Mouse (Mus musculus): ENCODE results near the gene Foxk1.

Gene Foxk1

DNA sequence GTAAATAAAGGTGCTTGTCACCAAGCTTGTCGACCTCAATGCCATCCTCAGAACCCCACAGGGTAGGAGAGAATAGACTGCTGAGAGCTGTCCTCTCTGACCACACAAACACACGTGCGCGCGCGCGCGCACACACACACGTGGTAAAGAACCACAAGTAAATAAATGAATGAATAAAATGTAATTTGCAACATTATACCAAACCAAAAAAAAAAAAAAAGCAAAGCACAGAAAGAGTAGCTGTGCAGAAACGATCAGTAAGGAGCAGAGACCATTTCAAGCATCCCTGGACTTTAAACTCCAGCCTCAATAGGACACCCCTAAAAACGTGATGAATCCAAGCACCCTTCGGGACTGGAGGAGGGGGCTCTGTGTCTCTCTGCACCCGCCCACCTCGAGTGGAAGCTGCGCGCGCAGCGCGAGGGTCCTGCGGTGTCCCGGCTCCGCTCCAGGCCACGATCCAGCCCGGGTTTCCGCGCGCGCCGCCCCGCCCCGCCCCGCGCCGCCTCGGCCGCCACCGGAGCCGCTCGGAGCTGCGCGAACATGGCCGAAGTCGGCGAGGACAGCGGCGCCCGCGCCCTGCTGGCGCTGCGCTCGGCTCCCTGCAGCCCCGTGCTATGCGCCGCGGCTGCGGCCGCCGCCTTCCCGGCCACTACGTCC, at the start of gene Foxk1:
Gene Foxk1 (plus strand): TSS at position 517 of the 660 bp plus-strand sequence.
- DNase-seq (ENCODE audit: low read depth, low spot score): peak; percentile 83

DNA sequence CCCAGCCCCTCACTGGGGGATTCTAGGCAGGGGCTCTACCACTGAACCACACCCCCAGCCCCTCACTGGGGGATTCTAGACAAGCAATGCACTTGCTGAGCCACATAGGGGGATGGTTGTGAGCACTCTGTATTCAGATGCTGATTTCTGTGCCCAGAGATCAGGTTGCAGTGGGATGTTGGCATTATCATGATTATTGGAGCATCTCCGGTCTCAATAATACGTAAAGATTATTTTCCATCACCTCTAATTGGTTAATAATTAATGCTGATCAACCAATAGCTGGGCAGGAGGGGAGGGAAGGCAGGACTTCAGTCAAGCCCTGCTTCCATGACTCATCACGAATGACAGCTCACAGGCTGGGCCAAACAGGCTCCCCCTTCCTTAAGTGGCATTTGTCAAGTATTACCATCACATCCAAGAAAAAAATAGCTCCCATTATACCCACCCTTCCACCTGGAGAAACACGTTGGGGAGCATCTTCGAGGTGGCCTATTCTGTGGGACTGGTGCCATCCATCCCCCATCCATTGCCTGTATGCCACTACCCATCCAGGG, 48.9 kb upstream of the Foxk1 start:
- DNase-seq (ENCODE audit: low read depth, low spot score): peak; percentile 70

DNA sequence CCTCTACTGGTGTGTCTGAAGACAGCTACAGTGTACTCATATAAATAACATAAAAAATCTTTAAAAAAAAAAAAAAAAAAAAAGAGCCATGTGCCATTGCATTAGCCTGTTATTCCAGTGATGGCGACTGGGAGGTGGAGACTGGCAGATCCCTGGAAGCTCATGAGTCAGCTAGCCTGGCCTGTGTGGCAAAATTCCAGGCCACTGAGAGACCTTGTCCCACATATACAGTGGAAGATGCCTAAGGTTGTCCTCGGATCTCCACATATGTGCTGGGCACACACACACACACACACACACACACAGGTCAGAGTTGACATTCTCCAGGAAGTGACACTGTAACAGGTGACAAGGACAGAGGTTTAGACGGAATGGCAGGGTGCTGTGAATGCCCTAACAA, 46.2 kb upstream of the Foxk1 start:
- DNase-seq (ENCODE audit: low read depth, low spot score): no peak

DNA sequence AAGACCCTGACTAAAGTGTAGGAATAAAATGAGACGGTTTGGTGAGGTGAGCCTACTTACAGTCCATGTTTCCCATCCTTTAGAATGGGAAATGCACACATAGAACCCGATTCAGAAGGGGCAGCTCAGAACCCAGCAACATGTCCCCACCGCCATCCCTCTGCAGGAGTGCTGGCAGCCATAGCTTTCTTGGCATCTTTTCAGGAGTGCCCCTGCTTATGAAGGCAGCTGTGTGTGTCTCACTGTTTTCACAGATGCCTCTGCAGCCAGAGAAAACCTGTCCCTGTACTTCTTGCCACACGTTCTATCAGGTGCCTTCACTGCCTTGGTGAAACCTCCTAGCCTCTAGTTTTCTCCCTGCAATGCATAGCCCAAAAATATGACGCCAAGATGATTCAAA, 40.1 kb upstream of the Foxk1 start:
- DNase-seq (ENCODE audit: low read depth, low spot score): no peak

DNA sequence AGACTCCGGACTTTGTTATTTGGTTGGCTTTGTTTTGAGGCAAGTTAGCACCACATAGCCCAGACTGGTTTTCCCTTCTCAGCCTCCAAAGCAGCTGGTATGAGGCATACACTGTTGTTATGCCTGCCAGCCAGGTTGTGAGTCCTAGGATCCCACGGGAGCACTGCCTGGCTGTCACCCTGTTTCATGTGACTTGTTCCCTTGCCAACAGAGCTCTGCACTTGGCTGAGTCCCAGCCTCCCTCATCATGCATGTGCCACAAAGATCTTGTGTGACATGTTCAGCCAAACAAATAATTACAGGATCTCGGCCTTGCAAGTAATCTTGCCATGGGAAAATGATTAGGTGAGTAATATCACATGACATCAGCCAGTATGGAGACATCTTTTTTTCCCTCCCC, 38.4 kb upstream of the Foxk1 start:
- DNase-seq (ENCODE audit: low read depth, low spot score): no peak

DNA sequence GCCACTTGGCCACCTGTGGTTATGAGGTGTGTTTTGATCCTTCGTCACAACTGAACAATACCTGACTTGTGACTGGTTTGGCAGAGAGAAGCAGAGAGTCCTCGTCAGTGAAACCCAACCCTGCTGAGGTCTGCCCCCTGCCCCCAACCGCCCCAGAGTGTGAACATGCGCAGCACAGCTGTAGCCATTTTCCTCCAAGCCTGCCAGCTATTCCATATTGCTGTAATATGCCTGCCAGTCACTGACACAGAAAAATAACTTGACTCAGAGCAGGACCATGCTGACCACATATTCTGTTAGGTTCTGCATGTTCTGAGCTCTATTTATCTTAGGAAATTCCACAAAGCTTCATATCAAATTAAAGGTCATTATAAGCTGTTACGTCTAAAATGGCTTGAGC, 37.2 kb upstream of the Foxk1 start:
- DNase-seq (ENCODE audit: low read depth, low spot score): no peak

DNA sequence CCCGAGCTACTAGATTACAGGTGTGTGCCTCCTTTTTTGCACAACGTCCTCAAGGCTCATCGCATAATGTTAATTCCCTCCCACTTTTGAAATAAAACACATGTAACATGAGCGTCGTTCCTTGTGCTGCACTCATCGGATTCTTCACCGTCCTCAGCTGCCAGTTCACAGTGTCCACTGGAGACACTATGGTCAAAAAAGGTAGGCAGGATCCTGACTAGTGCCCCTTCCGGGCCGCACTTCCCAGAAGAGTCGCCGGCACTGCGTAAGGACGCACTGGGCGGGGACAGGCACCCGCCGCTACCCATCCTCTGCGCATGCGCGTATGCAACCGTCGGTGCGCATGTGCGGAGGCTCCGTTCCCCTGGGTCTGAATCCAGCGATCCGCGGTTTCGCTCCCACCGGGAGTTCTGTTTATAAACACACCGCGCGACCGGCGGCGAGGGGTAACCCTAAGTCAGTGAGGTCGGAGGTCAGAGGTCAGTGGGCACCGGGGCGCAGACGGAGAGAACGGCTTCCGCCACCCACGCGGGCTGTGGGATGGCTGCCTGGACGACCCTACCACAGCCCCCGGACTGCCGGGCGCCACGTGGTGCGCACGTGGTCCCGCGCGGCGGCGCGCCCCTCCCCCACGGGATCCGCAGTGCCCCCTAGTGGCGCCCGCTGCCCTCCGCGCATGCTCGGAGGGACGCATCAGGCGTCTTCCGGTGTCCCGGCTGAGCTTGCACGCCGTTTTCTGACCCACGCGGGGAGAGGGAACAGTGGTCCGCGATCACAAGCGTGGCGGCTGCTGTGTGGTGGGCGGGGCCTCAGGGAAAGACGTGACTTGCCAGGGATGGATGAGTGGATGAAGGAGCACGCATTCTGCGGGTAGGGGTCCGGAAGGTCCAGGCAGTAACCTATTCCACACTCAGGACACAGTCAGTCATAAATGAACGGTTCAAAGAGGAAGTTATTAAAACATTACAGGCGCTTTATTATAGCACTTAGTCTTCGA, 33.9 kb upstream of the Foxk1 start:
- peak; percentile 94 for DNase-seq (ENCODE audit: low read depth, low spot score)

DNA sequence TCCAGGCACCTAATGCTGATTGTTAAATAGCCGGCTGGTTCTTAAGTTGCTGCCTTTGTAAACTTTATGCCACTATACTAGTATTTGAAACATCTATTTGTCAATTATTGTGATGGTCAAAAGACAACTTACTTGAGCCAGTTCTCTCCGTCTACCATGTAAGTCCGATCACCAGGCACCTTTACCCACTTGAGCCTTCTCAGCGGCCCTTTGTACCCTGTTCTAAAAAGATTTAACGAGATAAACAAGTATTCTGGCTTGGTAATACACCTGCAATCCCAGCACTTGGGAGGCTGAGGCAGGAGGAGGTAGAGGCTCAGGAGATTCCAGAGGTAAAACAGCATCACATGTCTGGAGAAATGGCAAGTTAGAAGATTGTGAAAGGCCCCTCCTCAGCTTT, 33.2 kb upstream of the Foxk1 start:
- no peak for DNase-seq (ENCODE audit: low read depth, low spot score)

DNA sequence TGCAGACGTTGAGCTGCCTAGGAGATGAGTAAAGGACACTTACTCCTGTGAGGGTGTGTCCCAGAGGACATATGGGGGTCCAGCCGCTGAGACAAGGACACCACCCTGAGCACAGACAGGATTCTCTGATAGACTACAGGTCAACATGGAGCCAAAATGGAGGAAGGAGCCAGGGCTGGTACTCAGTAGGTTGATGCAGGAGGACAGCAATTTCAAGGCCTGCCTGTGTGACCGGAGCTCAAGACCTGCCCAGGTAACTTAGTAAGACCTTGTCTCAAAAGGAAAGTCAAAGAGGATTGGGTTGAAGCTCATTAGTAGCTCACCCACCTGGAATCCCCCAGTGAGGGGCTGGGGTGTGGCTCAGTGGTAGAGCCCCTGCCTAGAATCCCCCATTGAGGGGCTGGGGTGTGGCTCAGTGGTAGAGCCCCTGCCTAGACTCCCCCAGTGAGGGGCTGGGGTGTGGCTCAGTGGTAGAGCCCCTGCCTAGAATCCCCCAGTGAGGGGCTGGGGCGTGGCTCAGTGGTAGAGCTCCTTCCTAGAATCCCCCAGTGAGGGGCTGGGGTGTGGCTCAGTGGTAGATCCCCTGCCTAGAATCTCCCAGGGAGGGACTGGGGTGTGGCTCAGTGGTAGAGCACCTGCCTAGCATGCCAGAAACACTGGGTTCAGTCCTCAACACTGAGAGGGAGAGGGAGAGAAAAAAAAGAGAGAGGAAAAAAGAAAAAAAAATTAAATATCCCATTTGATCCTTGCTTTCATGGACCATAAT, 30.7 kb upstream of the Foxk1 start:
- peak; percentile 57 for DNase-seq (ENCODE audit: low read depth, low spot score)

DNA sequence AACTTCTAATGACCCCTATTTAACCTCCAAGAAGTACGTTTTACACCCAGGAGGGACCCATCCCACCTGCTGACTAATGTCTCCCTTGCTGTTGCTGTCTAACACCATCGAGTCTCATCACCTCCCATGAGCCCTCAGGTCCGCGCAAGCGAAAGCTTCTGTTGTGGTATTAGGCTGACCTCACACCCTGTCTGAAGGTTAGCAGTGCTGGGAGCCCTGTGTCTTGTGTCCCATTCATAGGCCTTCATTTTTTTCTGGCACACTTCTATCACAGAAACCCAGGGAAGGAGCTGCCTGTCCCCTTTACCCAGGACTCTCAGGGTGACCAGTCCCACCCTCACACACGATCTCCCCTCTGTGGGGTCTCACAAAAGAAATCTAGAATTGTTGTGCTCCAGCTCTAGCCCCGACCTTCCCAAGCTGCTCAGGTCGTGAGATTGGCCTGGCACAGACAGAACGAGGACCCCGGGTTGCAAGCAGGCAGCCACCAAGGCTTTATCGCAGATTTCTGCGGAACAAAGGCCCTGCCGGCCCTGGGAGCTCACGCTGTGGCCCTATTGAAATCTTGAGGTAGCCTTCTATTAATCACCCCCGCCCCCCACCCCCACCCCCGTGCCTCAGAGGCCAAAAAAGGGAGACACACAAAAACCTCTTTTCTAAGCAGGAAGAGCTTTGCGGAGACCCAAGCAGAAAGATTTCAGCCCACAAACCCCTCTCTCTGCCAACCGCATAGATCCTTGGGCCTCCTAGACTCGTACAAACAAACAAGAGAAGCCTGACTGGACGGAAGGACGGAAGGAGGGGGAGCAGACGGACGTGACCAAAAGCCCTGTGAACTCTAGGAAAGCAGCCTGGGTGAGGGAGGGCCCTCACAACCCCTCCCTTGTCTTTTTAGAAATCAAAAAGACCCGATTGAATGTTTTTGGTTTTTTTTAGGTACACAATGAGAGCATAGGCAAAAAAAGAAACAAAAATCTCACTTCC, 29.8 kb upstream of the Foxk1 start:
- DNase-seq (ENCODE audit: low read depth, low spot score): peak; percentile 70

DNA sequence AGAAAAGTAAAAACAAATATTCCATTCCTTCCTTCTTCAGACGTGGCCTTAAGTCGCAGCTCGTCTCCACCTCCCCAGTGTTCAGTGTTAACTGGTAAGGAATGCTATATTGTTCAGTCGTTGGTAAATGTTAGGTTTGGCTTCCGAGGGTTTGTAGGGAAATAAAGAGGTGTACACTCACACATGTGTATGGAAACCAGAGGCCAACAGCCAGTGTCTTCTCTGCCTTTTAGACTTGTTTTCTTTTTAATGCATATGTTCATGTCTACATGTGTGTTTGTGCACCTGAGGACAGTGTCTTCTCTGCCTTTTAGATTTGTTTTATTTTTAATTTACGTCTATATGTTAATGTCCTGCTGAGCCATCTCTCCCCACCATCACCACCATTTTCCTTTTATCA, 29.1 kb upstream of the Foxk1 start:
- no peak for DNase-seq (ENCODE audit: low read depth, low spot score)

DNA sequence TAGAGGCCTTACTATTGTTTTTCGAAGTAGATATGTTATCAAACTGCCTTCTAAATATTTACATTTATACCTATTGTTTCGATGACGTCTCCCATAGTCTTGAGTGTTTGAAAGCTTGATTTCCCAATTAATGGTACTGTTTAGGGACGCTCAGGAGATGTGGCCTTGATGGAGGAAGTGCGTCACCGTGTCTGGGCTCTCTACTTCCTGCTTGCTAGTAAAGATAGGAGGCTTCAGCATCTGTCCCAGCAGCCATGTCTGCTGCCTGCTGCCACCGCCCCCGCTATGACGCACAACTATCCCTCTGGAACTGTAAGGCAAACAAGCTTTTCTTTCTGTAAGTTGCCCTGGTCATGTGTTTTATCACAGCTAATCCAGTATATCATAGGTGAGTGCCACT, 27.0 kb upstream of the Foxk1 start:
- DNase-seq (ENCODE audit: low read depth, low spot score): no peak

DNA sequence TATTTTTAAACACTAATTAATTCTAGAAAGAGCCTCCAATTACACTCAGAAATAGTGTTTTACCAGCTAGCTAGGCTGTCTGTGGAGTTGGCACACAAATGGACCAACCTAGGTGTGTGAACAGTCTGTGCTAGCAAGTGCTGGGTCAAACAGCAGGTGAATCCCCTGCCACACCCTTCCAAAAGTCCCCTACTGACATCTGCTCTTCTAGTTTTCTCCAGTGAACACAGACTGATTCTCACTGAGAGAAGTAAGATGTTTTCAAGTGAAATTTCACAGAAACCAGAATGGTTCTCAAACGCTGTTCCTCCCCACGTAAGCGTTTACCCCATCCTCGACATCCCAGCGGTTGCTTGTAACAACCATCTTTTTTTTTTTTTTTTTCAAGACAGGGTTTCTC, 25.7 kb upstream of the Foxk1 start:
- DNase-seq (ENCODE audit: low read depth, low spot score): no peak

DNA sequence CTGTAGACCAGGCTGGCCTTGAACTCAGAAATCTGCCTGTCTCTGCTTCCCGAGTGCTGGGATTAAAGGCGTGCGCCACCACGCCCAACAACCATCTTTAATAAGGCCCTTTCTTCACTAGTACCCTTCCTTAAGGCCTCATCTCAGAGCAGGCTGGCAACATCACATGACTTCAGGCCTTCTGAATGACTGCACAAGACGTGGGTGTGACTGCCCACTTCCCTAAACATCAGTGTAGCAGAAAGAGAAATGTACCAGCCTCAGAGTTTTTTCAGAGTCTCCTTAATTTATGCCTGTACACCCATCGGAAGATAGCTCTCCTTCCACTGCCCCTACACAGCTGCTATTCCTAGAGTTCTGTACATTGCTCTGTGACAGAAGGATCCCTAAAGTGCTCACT, 25.2 kb upstream of the Foxk1 start:
- DNase-seq (ENCODE audit: low read depth, low spot score): no peak

DNA sequence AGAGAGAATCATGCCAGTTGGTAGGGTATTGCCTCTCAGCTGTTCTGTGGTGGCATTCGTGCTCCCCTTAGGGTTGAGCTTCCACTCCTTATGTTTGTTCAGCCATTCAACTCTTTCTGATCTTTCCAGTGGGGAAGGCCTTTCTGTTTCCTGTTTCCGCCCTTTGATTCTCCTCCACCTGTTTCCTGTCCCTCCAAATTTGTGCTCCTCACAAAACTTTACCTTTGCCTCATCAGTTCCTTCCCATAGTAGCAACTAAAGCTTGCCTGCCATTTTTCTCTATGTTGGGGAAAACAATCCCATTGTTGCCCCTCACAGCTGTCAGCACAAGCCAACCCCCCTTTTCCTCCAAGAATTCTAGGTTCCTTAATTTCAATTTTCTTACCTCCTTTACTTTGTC, 23.2 kb upstream of the Foxk1 start:
- DNase-seq (ENCODE audit: low read depth, low spot score): no peak

DNA sequence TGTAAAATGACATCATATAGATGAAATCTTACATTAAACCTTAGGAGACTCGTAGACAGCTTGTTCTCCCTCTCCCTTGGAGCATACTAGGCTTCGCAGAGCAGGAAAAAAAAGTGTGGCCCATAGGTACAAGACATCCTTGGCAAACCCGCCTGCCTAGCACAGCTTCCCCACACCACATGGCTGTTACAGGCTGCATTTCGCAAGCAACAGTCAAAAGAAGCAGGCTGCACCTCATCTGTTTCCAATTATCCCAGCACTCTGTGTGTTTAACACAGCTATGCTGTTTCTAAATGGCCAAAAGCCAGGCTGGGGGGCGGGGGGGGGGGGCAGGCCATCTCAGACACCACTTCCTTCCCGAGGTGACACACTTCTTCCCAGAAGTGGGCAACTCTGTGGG, 20.8 kb upstream of the Foxk1 start:
- no peak for DNase-seq (ENCODE audit: low read depth, low spot score)

DNA sequence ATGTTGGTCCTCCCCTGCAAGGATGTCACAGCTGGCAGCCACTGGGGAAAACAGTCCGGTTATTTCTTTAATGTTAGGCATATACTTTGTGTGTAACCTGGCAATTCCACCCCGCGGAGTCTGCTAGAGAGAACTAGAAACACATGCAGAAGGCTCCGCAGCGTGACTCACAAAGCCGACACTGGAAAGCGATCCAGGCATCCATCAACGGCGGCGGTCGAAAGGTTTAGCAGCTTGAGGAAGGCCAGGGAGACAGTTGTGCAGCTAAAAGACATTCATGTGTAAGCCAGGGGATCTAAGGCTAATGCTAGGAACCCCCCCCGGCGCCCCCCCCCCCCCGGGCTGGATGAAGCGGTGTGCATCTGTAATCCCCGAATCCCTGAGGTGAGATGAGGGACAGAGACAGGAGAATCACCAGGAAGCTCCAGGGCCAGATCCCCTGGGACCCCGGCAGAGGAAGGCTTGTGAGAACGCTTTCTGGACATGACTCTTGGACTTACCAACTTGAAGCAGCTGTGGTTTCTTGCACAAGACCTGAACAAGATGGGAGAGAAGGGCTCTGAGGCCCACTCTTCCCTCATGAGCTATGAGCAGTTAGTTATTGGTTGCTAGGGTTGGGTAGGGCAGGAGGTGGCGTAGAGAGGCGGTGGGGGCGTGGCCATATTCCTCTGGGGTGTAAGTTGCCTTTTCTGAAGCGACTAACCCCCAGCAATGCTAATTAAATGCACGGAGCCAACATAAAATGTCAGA, 16.2 kb upstream of the Foxk1 start:
- DNase-seq (ENCODE audit: low read depth, low spot score): no peak

DNA sequence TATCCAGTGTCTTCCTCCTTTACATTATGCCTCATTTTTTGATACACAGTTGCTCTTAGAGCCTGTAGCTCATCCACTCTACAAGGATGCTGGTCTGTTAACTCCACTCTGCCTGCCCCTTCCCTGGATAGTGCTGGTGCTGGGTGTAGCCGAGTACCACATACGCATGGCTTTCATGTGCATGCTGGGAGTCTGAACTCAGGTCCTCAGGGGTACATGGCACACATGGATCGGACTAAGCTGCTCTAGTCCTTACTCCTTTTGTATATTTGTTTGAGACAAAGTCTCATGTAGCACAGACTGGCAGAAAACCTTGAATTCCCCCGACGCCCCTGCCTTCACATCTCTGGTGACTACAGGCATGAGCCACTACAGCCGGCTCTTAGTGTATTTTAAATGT, 15.0 kb upstream of the Foxk1 start:
- no peak for DNase-seq (ENCODE audit: low read depth, low spot score)

DNA sequence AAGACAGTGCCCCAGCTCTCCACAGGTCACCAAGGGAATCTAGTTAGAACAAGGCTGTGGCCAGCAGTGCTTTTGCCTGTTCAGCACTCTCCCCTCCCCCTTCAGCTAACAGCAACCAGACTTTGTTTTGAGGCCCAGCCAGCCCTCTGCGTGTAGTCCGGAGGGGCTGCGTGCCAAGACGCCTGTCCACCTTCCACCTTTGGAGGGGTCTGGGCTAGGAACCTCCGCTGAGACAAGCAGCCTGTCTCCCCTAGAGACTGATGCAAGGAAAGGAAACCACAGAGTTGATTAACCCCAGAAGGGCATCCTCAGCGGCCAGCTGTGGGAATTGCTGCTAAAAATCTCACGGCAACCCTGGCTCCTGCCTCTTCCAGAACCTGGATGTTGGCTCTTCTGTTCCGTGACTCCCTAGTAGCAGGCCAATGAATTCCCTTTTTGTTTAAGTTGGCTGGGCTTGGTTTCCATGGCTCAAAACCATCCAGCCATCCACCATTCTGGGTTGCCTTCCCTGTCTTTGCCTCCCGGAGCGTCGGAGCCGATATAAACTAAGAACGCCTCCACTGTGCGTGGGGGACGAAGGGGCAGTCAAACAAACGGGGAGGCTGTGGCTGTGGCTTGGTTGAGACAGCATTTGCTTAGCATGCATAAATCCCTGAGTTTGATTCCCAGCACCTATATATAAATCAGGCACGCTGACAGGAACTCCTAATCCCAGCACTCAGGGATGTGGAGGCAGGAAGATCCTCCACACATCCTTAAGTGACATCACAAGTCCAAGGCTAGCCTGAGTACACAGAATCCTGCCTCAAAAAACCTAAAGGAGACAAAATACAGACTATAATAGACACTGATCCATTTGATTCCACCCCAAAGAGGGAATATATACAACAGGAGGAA, 14.3 kb upstream of the Foxk1 start:
- no peak for DNase-seq (ENCODE audit: low read depth, low spot score)

All from ES-CJ7 (cell line).